Mouse (Mus musculus): ENCODE measurements at regions not wholly inside any gene's neighbourhood (a gene's known extent, or its start where the extent isn't known, plus 50 kb on each side); places are given as distances from the start of the nearest gene placed in this dataset.

DNA sequence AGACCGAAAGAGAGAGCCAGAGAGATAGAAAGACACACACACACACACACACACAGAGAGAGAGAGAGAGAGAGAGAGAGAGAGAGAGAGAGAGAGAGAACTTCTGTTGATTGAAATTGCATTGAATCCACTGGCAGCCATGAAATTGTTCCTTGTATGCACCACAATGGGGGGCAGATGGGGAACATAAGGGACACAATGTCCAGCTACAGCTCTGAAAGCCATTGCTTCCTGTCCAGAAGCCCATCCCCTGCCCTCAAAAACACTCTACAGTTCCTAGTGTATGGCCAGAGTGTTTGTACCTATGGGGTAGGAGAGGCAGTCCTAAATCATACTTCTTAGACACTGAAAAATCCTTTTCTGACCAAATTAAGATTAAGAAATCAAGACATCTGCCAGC lies 270.9 kb upstream of the Nrp1 start:
- no peak for TF ChIP-seq POLR2A (IDR thresholded peaks at IDR 0.05; ENCODE audit: borderline replicate concordance, extremely low read depth, insufficient read depth, insufficient read length, poor library complexity, severe bottlenecking)
- TF ChIP-seq CTCF (IDR thresholded peaks at IDR 0.05; ENCODE audit: borderline replicate concordance, extremely low read depth, insufficient read depth, insufficient read length) = no peak

All from brain, embryonic 14.5 days (tissue).